12 mouse cellular contexts compared by ENCODE assay signal in genomic region chr10:37231159-37231558, GRCm38 (mm10).
DNase-seq lines count a peak whose midpoint lies in the region; ATAC-seq and TF ChIP-seq lines count a peak whose summit lies in the region.
"Had no signal": no experiment of that assay in that cellular context is flagged by ENCODE, and none has a peak within 500 bp of the region (broad histone marks: within the 10 kb centered on the region; RNA-seq: fewer than 3 reads in every experiment).

No protein-coding gene starts in this region.

- TF ChIP-seq CTCF in stomach, postnatal 0 days (IDR thresholded peaks at IDR 0.05; ENCODE audit: low read depth), result no peak

- no peak for ATAC-seq in heart, embryonic 15.5 days (replicated peaks; ENCODE audit: insufficient number of reproducible peaks, insufficient read depth, low FRiP score, low read depth)
- ATAC-seq in hindbrain, embryonic 16.5 days, result 0 out of 2 replicates have a peak, but pooled peaks have one; percentile 42
- ATAC-seq in stomach, postnatal 0 days (ENCODE audit: low FRiP score, low TSS enrichment), result peak; percentile 54; the same call in 1 of the 2 replicates

- H3K4me3 ChIP-seq in heart, embryonic 15.5 days, result no peak overlapping the region
- no peak overlapping the region for H3K4me3 ChIP-seq in hindbrain, embryonic 16.5 days (ENCODE audit: low read length)
- H3K4me3 ChIP-seq in stomach, postnatal 0 days (ENCODE audit: low read depth, low read length), result no peak overlapping the region
- H3K4me3 ChIP-seq: limb, embryonic 15.5 days; neural tube, embryonic 13.5 days had no signal

- no peak for TF ChIP-seq EP300 in stomach, postnatal 0 days (optimal IDR thresholded peaks at IDR 0.05)

- no peak for DNase-seq in heart, adult 18-20 months
- peak; percentile 33 to 43 for DNase-seq in spleen, postnatal 10 days (ENCODE audit: low spot score in 2 of 2)
- no peak for DNase-seq in spleen, postnatal 14 days (ENCODE audit: low spot score in 2 of 2)
- DNase-seq in stomach, postnatal 0 days (ENCODE audit: low spot score), result no peak
- DNase-seq in adrenal gland, adult 2 months, result no peak
- no peak for DNase-seq in lung, postnatal 4 days
- DNase-seq: cerebellum, adult 8-10 months; right cerebral cortex, adult 18-20 months had no signal

- WGBS in heart, embryonic 15.5 days, result 88% methylated on average over 6 of the region's 6 CpGs
- WGBS in hindbrain, embryonic 16.5 days, result 86% methylated on average over 6 of the region's 6 CpGs
- WGBS in stomach, postnatal 0 days, result 86% methylated on average over 6 of the region's 6 CpGs

- peaks cover 20% of the 10 kb centered on the region for H3K4me1 ChIP-seq in heart, embryonic 15.5 days (replicated peaks)
- peaks cover 4% of the 10 kb centered on the region; the same call in 1 of the 2 replicates for H3K4me1 ChIP-seq in hindbrain, embryonic 16.5 days (ENCODE audit: control insufficient read depth, insufficient read depth, low read depth, low read length)
- no peaks in the 10 kb centered on the region for H3K4me1 ChIP-seq in stomach, postnatal 0 days (replicated peaks; ENCODE audit: control insufficient read depth, insufficient read depth)

- H3K4me2 ChIP-seq in heart, embryonic 15.5 days, result no peak overlapping the region
- no peak overlapping the region for H3K4me2 ChIP-seq in hindbrain, embryonic 16.5 days (ENCODE audit: low read length)
- no peak overlapping the region for H3K4me2 ChIP-seq in stomach, postnatal 0 days (replicated peaks; ENCODE audit: low read depth)
- H3K4me2 ChIP-seq: limb, embryonic 15.5 days had no signal

- no peak overlapping the region for H3K9ac ChIP-seq in heart, embryonic 15.5 days
- H3K9ac ChIP-seq in hindbrain, embryonic 16.5 days (ENCODE audit: low read depth, low read length), result no peak overlapping the region
- H3K9ac ChIP-seq in stomach, postnatal 0 days (ENCODE audit: low read length), result no peak overlapping the region
- H3K9ac ChIP-seq: limb, embryonic 15.5 days; neural tube, embryonic 13.5 days had no signal

- H3K36me3 ChIP-seq in heart, embryonic 15.5 days, result no peaks in the 10 kb centered on the region
- H3K36me3 ChIP-seq in hindbrain, embryonic 16.5 days (ENCODE audit: control insufficient read depth, insufficient read depth, low read length), result no peaks in the 10 kb centered on the region
- no peaks in the 10 kb centered on the region for H3K36me3 ChIP-seq in stomach, postnatal 0 days (ENCODE audit: control insufficient read depth, insufficient read depth, low read length)
- H3K36me3 ChIP-seq: limb, embryonic 15.5 days; neural tube, embryonic 13.5 days had no signal

- H3K9me3 ChIP-seq in heart, embryonic 15.5 days (replicated peaks), result no peaks in the 10 kb centered on the region
- no peaks in the 10 kb centered on the region for H3K9me3 ChIP-seq in hindbrain, embryonic 16.5 days (ENCODE audit: control insufficient read depth, low read length)
- H3K9me3 ChIP-seq in stomach, postnatal 0 days (ENCODE audit: control insufficient read depth, low read length), result no peaks in the 10 kb centered on the region
- H3K9me3 ChIP-seq: limb, embryonic 15.5 days; neural tube, embryonic 13.5 days had no signal

- no peaks in the 10 kb centered on the region for H3K27me3 ChIP-seq in heart, embryonic 15.5 days
- no peaks in the 10 kb centered on the region for H3K27me3 ChIP-seq in hindbrain, embryonic 16.5 days (replicated peaks; ENCODE audit: control insufficient read depth, insufficient read depth, low read length)
- no peaks in the 10 kb centered on the region for H3K27me3 ChIP-seq in stomach, postnatal 0 days (ENCODE audit: control insufficient read depth, insufficient read depth, low read length)
- H3K27me3 ChIP-seq: limb, embryonic 15.5 days; neural tube, embryonic 13.5 days had no signal

- H3K27ac ChIP-seq in heart, embryonic 15.5 days, result peak overlapping the region; percentile 79; the same call in 1 of the 2 replicates
- H3K27ac ChIP-seq in hindbrain, embryonic 16.5 days (ENCODE audit: low read depth, low read length), result no peak overlapping the region
- H3K27ac ChIP-seq in stomach, postnatal 0 days (replicated peaks), result no peak overlapping the region
- H3K27ac ChIP-seq: limb, embryonic 15.5 days had no signal

Comparison
In these comparisons a context has a peak if more than half of its experiments do, and no peak if none do; other contexts are left out.
1. DNase-seq: peak in spleen, postnatal 10 days (2 of 2); none in heart, adult 18-20 months (0 of 2), spleen, postnatal 14 days (0 of 2), stomach, postnatal 0 days (single experiment), adrenal gland, adult 2 months (single experiment) and lung, postnatal 4 days (0 of 2).